In the genomic region with DNA sequence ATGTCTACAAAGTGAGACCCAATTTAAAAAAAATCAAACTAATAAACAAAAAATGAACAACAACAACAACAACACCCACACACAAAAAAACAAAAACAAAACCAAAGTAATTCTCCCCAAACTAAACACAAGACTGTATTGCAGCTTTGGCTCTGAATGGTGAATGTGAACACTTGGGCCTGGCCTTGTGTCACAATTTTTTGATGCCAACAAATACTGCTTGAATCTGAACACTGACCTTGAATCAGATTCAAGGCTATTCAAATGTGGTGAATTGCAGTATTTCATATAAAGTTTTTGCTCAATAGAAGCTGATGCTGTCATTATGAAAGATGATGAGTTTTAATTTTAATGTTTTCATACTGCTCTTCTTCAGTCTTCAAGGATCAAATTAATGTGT, we compare ENCODE assay signal across 27 mouse cellular contexts.
"Had no signal": no experiment of that assay in that cellular context is flagged by ENCODE, and none has a peak within 500 bp of the region (broad histone marks: within the 10 kb centered on the region; RNA-seq: fewer than 3 reads in every experiment).

No protein-coding gene starts in this region.

- H3K4me3 ChIP-seq: heart, adult 2 months; heart, embryonic 13.5 days; heart, embryonic 15.5 days; hindbrain, embryonic 13.5 days; hindbrain, embryonic 15.5 days; kidney, embryonic 15.5 days; layer of hippocampus, adult 2 months; left cerebral cortex, adult 2 months; limb, embryonic 10.5 days; limb, embryonic 12.5 days; liver, embryonic 13.5 days; liver, embryonic 15.5 days had no signal

- DNase-seq: gastrocnemius, postnatal 14 days; gastrocnemius, postnatal 36 days; heart, adult 2 months; heart, postnatal 14 days; heart, postnatal 36 days; kidney, adult 11 months; kidney, adult 2 months; kidney, adult 9 months; kidney, postnatal 10 days; kidney, postnatal 25 days; kidney, postnatal 4 days; liver; liver, embryonic 13.5 days had no signal

- H3K36me3 ChIP-seq: heart, embryonic 13.5 days; heart, embryonic 15.5 days; hindbrain, embryonic 13.5 days; hindbrain, embryonic 15.5 days; kidney, embryonic 15.5 days; limb, embryonic 10.5 days; limb, embryonic 12.5 days; liver, embryonic 13.5 days; liver, embryonic 15.5 days had no signal

- H3K4me1 ChIP-seq: heart, embryonic 13.5 days; heart, embryonic 15.5 days; hindbrain, embryonic 13.5 days; hindbrain, embryonic 15.5 days; kidney, embryonic 15.5 days; limb, embryonic 10.5 days; limb, embryonic 12.5 days; liver, embryonic 13.5 days; liver, embryonic 15.5 days had no signal

- H3K4me2 ChIP-seq: heart, embryonic 11.5 days; heart, embryonic 13.5 days; heart, embryonic 15.5 days; hindbrain, embryonic 13.5 days; hindbrain, embryonic 15.5 days; kidney, embryonic 15.5 days; limb, embryonic 12.5 days; liver, embryonic 11.5 days; liver, embryonic 13.5 days; liver, embryonic 15.5 days had no signal

- H3K27me3 ChIP-seq: heart, embryonic 13.5 days; heart, embryonic 15.5 days; hindbrain, embryonic 13.5 days; hindbrain, embryonic 15.5 days; kidney, embryonic 15.5 days; limb, embryonic 12.5 days; liver, embryonic 13.5 days; liver, embryonic 15.5 days had no signal

- H3K9ac ChIP-seq: heart, embryonic 13.5 days; heart, embryonic 15.5 days; hindbrain, embryonic 13.5 days; hindbrain, embryonic 15.5 days; kidney, embryonic 15.5 days; limb, embryonic 12.5 days; liver, embryonic 13.5 days; liver, embryonic 15.5 days had no signal

- H3K9me3 ChIP-seq: heart, embryonic 15.5 days; hindbrain, embryonic 13.5 days; hindbrain, embryonic 15.5 days; kidney, embryonic 15.5 days; limb, embryonic 10.5 days; limb, embryonic 12.5 days; liver, embryonic 13.5 days; liver, embryonic 15.5 days had no signal

- ATAC-seq: hindbrain, postnatal 0 days; intestine, embryonic 16.5 days had no signal

- H3K27ac ChIP-seq: heart, adult 2 months; heart, embryonic 13.5 days; heart, embryonic 15.5 days; hindbrain, embryonic 13.5 days; hindbrain, embryonic 15.5 days; hindbrain, postnatal 0 days; kidney, embryonic 15.5 days; layer of hippocampus, adult 2 months; left cerebral cortex, adult 2 months; limb, embryonic 10.5 days; limb, embryonic 12.5 days; liver, embryonic 13.5 days; liver, embryonic 15.5 days had no signal
